Mouse (Mus musculus): ENCODE measurements around the gene Dmap1.

Dmap1 gene

DNA sequence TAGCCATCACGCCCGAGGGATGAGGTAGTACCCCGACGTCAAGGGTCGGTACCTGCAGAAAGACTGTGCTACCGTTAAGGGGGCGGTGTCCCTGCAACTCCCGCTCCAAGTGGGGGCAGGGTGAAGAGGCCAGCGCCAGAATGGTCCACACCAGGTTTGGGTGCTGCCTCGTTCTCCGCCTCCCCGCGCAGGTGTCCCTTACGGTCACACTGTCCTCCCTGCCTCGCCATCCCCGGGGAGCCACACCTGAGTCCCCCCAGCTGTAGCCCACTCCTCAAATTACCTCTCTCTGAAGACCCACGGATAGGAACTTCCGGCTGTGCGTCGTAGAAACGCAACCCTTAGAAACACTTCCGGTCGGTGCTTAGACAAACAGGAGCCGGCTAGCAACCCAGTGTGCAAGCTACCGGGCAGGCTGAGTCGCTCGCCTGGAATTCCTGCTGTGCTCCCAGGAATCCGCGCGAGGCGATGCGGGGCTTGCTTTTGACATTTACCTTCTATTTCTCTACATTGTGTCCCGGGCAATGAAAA lies at the start of gene Dmap1:
TSS of gene Dmap1 (minus strand) at position 343 of the 531 bp plus-strand sequence.
- DNase-seq (ENCODE audit: low spot score in 2 of 2) = peak; percentile 71 to 89

DNA sequence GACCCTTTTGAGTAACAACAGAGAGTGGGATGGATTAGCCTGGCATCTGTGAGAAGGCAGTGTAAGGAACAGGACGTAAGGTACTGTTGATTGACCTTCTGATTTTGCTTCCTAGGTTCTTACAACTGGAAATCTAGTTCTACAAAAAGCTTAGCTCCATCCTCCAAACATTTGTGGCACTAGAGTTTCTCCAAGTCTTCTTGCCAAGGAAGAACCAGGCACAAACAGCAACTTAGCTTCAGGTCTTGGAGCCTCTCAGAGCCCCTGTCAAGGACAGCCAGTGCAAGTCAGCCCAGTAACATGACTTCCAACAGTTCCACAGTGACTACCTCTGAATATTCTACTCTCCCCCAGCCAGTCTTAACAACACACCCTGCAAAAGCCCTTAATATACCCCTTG lies 42.0 kb upstream of the Dmap1 start, which contains the start of gene Gm12845:
TSS of gene Gm12845 (plus strand) at position 301 of the 400 bp plus-strand sequence.
- DNase-seq (ENCODE audit: low spot score in 2 of 2) = no peak

DNA sequence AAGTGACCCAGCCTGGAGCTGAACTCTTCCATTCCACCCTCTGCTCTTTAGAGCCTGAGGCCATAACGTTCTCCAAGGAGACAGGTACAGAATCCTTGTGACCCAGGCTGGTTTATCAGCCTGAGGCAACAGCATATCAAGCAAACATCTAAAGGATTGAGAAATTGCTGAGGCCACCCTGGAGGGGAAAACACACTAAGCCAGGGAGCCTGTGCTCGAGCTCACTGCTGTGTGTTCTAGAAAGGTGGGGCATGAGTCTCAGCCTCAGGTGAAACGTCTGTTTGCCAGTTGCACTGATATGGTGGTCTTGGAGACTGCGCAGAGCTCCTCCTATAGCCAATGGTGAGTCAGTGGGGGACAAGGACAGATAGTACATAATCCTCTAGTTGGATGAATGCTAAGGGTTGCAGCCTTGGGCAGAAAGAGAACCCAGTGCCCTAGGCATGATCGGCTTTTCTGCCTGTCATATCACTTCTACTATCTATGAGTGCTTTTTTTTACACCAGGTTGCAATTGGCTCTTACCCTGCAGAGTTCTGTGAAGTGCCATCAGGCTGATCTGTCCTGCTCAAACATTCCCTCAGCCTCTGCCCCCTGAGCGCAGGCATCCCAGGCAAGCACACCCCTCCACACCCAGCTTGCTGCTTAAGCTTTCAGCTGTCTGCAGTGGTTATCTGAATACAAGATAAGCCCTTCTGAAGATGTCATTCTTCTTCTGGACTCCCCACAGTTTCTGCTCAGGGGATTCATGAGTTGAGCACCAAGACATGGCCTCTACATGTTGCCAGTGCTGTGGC lies 31.4 kb upstream of the Dmap1 start:
- DNase-seq (ENCODE audit: low spot score in 2 of 2) = no peak

DNA sequence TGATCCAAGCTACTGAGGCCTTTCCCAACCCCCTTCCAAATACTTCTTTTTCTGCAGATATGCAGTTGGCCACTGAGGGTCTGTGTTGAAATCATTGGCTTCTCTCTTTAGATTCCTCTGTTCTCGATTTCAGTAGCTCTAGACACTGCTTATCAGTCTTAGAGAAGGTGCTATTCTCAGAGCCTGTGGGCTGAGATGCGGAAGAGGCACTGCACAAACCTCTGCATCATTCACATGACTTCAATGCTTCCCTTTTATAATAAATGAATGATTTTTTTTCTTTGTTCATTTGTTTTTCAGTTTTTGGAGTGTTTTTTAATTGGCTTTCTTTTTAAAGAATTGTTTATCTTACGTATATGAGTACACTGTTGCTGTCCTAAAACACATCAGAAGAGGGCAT lies 30.2 kb upstream of the Dmap1 start:
- DNase-seq (ENCODE audit: low spot score in 2 of 2) = no peak

DNA sequence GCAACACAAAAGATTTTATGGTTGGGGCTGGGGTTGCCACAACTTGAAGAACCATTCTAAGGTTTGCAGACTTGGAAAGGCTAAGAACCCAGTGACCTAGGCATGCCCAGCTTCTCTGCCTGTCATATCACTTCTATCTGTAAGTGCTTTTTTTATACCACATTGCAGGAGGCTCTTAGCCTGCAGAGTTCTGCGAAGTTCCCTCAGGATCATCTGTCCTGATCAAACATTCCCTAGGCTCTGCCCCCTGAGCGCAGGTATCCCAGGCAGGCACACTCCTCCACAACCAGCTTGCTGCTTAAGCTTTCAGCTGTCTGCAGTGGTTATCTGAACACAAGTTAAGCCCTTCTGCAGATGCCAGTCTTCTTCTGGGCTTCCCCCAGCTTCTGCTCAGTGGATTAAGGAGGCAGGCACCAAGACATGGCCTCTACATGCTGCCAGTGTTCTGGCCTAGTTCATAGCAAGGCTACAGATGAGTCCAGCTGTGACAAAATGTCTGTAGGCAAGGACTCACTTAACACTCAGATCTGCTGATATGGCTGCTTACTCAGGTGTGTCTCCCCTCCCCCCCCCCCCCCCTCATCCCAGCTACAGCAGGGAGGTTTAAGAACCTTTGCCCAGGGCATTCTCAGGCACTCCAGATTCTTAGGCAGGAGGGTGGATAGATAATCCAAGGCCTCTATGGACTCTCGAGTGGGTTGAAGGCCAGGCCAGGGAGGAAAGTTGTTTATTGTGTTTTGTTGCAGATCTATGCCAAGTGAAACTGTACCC lies 26.9 kb upstream of the Dmap1 start:
- no peak for DNase-seq (ENCODE audit: low spot score in 2 of 2)

DNA sequence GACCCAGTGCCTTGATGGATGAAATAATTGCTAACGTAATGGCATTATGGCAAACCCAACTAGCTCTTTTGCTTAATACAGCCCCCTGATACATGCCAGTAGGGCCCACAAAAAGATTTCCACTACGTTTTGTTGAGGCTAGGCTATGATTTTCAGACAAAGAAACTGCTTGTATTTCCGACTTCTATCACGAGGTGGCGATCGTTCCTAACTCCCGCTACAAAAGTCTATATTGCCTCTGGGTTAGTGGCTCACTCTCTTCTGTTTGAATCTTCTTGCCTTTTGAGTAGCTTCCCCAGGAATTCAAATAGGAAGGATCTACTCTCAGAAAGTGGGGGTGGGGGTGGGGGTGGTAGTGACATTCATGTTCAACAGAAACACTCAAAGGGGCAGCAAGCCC lies 23.3 kb upstream of the Dmap1 start:
- peak; percentile 42 to 64 for DNase-seq (ENCODE audit: low spot score in 2 of 2)

DNA sequence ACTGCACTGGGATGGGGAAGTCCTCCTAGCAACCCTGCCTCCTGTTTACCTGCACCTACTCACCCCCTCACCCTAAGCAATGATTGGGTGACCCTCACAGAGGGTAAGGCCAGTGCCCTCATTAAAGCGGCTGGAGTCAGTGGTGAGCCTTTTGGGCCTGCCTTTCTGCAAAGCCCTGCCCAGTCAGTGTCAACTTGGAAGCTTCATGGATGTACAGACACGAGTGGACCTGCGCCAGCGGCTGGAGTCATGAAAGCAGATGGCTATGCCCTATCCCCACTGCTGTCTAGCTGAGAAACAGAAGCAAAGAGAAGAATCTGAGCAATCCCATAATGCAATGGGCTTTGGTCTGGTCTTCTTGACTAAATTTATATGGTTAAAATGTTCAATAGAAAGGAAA lies 4.3 kb upstream of the Dmap1 start:
- peak in 1 of 2 experiments; percentile 11 for DNase-seq (ENCODE audit: low spot score in 2 of 2)

DNA sequence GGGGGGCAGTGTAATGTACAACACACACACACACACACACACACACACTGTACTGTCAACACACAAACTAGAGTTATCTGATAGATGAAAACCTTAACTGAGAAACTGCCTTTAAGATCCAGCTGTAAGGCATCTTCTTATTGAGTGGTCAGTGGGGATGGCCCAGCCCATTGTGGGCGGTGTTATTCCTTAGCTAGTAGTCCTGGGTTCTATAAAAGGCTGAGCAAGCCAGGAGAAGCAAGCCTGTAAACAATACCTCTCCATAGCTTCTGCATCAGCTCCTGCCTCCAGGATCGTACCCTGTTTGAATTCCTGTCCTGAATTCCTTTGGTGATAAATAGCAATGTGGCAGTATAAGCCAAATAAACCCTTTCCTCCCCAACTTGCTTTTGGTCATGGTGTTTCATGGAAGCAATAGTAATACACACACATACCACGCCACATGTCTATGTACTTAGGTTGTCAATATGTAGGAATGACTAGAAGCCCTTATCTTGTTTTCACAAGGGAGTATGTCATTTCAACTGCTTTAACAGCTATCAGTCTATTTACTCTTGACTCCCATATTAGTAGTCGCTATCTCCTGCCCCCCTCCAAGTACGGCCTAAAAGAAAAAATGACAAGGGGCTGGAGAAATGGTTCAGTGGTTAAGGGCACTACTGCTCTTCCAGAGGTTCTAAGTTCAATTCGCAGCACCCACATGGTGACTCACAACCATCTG lies 1.1 kb upstream of the Dmap1 start:
- no peak for DNase-seq (ENCODE audit: low spot score in 2 of 2)

DNA sequence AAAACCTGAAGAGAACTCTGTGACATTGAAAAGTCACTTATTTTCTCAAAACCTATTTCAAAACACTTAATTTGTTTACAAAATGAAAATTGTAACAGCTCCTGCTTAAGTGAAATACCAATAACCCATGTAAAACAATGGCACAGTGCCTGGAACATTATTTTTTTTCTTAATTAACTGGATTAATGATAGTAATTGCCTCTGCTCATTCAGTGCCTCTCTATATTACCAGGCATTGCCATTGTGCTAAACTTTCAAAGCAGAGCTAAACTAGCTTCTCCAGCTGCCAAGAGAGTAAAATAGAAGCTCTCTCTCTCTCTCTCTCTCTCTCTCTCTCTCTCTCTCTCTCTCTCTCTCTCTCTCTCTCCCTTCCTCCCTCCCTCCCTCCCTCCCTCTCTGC lies 390 bp upstream of the Dmap1 start:
- DNase-seq (ENCODE audit: low spot score in 2 of 2) = no peak

DNA sequence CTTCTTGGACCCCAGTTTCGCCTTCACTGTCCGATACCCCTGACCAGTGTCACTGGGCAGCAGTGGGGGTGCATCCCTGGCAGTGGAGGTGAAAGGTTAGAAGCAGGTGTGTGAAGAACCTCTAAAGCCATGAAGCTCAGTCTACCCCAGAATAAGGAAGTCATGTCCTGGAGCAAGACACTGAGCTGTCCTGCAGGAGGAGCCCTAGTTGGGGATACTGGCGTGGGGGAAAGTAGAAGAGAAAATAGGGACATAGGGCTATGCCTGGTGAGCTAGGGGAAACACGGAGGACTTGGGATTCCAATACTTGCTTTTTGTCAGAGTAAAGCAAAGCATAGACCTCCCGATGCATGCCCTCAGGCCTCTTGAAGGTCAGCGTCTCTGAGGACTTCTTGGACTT lies 1.1 kb downstream of the Dmap1 start:
- DNase-seq (ENCODE audit: low spot score in 2 of 2) = no peak

DNA sequence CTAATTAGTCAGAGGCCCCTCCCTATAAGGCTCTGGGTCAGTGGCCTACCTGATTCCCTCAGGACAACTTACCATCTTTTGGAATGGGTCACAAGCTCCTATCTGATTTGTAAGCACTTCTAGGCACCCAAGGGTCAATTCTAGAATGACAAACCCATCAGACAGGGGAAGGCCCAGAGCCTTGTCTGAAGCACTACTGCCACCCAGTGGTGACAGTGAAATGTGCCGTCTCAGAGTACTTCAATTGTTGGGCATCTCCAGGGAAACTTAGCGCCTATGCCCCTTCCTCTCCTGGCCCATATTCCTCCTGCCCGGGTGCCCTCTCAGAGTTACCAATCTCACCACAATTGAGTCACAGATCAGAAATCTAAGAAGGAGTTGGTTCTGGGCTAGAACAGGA lies 5.2 kb downstream of the Dmap1 start:
- peak; percentile 72 to 90 for DNase-seq (ENCODE audit: low spot score in 2 of 2)

DNA sequence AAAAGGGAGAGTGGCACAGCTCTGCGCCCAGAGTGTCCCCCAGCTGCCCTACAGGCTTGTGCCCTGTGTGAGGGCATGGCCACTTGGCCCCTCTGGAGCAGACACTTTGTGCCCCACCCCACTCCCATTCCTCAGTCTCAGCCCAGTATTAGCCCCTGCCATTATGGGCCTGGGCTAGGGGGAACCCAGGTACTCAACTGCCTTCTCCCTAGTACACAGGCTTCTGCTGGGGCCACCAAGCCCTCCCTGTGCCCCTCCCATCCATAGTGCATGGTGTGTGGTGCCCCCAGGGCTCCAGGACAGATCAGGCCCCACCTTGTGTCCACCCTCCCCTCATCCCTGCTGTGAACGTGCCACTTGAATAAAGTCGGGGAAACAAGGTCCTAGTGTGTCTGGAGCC lies 8.2 kb downstream of the Dmap1 start:
- DNase-seq (ENCODE audit: low spot score in 2 of 2) = no peak

DNA sequence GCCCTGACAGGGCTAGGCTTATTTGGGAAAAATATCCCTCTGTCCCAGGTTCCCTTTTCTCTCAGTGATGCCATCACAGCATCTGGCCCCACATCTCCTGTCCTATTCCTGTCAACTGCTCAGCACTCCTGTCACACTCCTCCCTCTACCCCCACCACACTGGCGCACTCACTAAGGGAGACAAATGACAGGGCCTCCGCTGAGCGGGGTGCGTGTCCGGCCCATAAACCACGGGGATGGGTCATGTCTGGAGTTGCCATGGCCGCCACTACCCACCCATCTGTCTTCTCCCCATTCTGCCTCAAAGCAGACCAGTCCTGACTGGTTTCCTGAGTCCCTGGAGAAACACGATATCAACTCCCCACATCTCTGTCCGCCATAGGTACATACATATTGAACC lies 10.0 kb downstream of the Dmap1 start:
- DNase-seq (ENCODE audit: low spot score in 2 of 2) = no peak

DNA sequence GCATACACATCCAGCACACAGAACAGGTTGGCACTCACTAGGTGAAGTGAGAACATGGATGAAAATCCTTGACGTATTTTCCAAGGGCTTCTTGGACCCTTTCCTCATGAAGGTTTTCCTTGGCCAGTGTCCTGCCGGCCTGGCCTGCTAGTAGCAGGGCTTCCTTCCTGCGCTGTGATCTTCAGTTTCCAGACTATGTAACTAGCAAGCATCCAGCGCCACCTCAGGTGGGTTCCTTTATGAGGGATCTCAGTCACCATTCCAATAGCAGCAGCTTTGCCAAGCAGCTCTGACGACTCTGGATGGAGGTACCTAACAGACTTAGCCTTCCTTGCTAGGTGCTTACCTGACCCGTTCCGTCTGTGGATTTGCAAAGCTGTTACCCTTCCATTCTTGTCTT lies 12.2 kb downstream of the Dmap1 start:
- no peak for DNase-seq (ENCODE audit: low spot score in 2 of 2)

DNA sequence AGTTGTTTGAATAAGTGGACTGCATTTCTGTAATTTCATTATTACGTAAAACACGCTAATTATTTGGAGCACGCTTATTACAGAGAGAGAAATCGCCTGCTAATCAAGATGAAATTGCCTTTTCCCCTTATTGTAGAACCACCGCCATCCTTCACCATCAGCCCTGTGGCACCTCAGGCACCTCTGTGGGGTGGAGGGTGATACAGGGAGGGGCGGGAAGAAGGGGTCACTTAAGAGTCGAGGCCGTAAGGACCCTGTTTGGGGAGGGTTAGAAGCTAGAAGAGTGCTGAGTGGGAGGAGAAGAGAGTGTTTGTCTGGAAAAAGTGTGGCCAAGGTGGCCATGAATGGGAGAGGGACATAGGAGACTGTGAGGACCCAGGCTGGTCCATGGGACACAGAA lies 16.0 kb downstream of the Dmap1 start:
- no peak for DNase-seq (ENCODE audit: low spot score in 2 of 2)

DNA sequence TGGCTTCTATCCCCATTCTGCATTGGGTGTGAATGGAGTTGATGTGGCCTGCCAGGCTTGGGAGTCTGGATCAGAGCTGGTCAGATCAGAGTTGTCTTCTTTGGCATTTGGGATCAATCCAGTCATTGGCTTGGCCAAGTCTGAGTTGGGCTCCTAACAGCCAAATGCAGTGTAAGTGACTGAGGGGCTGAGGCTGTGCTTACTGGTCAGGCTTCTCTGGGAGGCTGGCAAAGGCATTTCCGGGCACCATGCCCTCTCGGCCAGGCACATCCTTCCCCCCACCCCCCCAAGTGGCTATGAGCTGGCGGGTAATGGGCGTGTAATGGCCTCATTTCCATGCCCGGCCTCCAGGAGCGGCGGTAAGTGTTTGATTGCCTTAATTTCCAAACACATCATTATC lies 16.5 kb downstream of the Dmap1 start:
- peak in 1 of 2 experiments; percentile 72 for DNase-seq (ENCODE audit: low spot score in 2 of 2)

DNA sequence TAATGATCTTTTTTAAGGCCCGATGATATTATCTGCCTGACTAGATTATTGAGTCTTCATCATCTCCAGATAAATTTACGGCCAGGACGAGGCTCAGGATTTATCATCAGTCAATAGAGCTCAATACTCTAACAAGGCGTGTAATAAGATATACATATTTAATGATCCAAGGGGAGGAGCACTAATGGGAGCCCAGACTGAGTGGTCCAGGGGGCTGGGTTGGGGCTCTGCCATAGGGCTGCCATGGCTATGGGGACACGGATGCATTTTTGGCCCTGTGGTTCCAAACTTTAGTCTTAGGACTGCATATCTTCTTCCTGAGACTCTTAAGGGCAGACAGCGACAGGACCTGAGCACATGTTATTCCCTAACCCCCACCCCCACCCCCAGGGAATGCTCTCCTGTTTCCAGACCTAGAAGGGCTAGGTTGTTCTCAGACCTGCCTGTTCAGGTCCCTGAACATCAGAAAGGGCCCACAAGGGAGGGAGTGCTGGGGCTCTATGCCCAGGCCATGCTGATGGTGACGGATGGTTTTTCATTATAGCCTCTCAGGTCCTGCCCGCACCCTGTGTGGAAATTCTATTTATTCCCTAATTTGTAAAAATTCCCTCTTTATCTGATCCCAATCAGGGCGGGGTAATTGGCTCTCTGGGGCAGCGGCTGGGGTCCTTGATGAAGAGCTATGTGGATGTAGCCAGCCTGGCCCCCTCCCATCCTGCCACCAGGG lies 17.5 kb downstream of the Dmap1 start:
- DNase-seq (ENCODE audit: low spot score in 2 of 2) = no peak

DNA sequence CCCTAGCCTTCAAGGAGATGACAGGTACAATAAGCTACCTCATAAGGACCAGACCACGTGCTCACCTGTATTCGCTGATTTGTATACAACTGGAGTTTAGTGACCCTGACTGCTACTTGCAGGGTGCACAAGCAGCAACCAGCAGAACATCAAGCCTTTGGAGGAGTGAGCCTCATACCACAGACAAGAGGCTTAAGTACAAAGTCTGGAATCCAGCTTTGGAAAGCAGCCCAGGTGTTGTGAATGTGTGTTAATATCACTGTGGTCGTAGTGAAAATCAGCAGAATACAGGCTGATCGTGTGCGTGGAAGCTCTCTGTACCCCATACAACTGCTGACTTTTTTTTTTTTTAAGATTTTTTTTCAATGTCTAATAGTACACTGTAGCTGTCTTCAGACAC lies 22.1 kb downstream of the Dmap1 start:
- no peak for DNase-seq (ENCODE audit: low spot score in 2 of 2)

DNA sequence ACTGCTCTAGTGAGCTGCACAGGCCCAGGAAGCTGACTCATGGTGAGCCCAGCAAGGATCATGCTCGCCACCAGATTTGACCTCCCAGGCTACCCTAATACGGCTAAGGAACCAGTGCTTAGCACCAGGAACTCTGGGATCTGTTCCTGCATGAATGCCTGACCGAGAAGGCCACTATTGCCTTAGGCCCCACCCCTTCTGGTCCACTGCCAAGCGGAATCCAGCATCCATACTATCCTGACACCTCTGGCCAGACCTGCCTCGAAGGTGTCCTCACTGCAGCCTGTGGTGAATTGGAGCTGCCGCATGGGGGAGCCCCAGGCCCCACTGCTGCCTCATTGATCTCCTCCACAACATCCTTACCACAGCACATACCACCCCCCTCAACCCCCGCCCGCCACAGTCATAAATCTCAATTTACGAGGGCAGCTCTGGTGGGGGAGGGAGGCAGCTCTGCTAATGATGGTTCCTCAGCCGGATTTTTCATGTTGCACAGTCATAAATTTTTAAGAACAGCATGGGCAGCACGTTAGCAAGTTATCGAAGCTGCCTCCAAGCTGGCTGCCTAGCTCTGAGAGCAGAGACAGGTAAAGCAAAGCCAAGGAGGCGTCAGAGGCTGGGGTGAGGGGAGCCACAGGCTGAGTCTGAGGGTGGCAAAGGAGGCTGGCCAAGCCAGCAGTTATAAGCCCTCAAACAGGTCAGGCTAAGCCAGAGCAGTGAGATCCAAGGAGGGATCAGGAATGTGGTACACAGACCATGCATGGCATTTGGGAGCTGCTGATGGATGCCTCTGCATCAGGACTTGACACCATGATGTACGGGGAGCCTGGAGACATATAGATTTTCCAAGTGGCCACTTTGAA lies 23.3 kb downstream of the Dmap1 start:
- peak in 1 of 2 experiments; percentile 28 for DNase-seq (ENCODE audit: low spot score in 2 of 2)

DNA sequence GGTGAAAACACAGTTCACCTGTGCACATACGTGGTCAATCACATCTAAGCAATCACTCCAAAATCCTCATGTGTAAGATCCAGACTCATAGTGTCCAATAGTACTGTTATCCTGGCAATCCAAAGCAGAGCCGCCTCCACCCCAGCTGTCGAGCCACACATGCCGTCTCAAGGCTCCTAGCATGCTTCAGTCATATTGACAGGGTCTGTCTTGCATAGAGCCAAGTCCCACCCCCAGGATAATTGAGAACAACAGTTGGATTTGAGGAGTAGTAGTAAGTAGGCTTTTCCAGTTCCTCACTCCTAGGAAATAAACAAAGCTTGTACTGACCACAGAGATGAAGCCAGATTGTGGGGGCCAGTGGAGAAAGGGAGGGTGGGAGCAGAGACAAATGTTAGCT lies 24.4 kb downstream of the Dmap1 start:
- DNase-seq (ENCODE audit: low spot score in 2 of 2) = no peak

DNA sequence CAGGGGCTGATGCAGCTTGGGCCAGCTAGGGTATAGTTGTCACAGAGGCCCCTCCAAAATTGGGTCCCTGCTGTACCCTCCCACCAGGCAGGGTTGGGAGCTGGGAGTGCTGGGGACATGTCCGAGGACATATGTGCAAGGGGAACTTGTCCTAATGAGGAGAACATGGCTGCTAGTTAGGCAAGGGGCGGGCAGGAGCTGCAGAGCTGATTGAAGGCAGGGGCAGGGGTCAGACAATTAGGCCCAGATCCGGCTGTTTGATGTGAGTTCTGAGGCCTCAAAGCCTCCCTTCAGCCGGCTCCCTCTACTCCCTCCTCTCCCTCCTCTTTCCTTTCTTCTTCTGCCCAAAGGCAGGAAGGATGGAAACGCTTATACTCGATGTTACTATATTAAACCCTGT lies 25.1 kb downstream of the Dmap1 start:
- no peak for DNase-seq (ENCODE audit: low spot score in 2 of 2)

All from cerebellum, postnatal 4 days (tissue).